Mouse (Mus musculus): ENCODE data around the gene Cr1l.

Cr1l gene

DNA sequence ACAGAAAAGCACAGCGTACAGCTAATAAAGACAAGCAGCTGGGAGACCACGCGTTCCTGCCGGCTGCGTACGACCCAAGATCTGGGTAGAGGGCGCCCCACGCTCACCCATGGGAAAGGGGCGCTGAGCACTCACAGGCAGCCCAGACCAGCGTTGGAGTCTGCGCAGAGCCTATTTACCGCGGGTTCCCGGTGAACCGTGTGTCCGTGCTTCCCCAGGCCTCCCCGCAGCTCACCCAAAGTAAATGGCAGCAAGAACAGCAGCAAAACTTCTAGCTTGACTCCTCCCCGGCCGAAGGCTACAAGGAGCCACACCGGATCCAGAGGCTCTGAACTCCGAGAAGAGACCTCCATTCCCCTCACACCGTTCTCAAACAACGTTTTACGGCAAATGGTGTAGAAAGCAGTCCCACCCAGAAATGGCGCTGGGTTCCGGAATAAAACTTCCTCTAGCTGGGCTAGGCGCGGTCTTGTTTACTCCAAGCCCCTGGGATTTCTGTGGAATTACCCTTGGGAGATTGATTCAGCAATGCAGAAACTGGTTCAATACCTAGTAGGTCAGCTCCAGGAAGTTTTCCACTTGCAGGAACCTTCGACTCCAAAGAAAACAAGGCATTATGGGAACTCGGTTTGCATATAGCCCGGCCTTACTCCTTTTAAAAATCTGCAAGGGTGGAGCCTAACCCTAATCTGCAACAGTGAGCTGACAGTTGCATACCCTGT lies at the start of gene Cr1l:
TSS of gene Cr1l (minus strand) at position 634 of the 722 bp plus-strand sequence.
- DNase-seq (ENCODE audit: low read depth): peak; percentile 78

DNA sequence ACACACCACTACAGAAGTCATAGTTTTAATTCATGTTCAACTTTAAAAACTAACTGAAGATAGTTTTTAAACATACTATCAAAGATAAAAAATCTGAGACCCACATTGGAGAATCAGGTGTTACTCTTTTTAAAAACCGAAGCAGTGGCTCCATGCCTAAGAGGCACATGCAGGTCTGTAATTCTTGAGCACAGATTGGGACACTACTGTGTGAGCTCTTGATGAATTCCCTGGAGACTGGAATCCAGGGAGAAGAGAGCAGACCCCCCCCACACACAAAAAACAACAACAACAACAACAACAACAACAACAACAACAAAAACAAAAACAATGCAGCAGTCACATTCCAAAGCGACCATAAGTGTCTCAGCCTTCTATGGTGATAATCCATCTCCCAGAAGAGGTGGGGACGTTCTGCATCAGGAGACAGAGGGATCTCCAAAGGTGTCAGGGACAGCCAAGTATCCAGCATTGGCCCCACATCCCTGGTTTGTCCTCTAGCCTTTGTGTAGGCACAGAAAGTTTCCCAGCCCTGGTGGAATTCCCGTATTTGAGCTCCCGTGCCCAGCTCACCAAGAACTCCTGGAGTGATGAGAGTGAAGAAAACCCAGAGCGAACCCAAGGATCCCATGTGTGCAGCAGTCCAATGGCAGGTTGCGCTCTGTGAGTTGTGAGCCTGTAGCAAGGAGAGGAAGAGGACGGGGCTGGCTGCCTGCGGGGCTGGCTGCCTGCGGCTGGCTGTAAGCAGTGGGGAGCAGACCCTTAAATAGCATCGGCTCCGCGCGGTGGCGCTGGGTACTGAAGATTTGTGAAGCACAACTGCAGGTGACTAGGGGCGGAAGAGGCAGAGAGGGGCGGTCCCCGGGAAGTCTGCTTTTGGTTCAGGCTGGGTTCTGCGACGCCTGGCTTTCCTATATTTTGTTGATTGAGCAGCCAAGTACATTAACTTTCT lies 44.9 kb upstream of the Cr1l start, which contains the start of gene Cr2:
TSS of gene Cr2 (minus strand) at position 737 of the 952 bp plus-strand sequence.
- no peak for DNase-seq (ENCODE audit: low read depth)

- peak; percentile 18 for DNase-seq (ENCODE audit: low read depth)
Measured at GRCm38 (mm10) chr1:195164996-195165755, 33.8 kb upstream of the Cr1l start.

GRCm38 (mm10) chr1:195132070-195132469 lies 684 bp upstream of the Cr1l start:
- no peak for DNase-seq (ENCODE audit: low read depth)

DNA sequence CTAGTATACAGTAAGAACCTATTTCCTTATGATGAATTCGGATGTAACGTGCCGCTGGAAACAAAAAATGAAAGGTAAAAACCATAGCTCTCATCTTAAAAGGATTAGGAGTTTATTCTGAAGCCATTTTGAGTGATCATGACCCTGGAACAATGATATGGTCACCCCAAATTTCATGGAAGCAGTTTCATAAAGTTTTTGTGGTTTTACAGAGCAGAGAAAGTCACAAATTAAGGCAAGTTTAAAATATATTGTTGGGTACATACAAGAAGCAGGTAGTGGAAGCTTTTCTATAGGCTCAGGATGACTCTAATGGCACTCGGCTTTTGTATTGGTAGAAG lies 259 bp upstream of the Cr1l start:
- DNase-seq (ENCODE audit: low read depth): no peak

- DNase-seq (ENCODE audit: low read depth): no peak
Measured at GRCm38 (mm10) chr1:195130479-195130878, 907 bp downstream of the Cr1l start.

DNA sequence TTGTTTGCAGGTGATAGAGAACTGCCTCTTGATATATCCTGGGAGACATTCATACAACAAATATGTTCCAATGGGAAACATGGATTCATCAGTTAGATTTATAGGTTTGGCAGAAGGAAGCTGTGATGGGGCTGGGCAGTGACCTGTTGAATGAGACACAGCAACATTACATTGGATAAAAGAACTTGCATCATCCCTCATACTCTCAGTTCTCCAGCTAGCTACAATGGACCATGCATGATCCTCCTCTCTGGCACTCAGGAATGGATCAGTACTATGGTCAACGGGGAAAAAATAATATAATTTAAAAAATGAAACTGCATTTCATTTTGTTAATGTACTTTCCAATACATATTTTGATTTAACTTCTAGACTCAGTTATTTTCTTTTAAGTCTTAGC lies 1.5 kb downstream of the Cr1l start:
- DNase-seq (ENCODE audit: low read depth): no peak

GRCm38 (mm10) chr1:195114414-195114813 lies 17.0 kb downstream of the Cr1l start:
- no peak for DNase-seq (ENCODE audit: low read depth)

DNA sequence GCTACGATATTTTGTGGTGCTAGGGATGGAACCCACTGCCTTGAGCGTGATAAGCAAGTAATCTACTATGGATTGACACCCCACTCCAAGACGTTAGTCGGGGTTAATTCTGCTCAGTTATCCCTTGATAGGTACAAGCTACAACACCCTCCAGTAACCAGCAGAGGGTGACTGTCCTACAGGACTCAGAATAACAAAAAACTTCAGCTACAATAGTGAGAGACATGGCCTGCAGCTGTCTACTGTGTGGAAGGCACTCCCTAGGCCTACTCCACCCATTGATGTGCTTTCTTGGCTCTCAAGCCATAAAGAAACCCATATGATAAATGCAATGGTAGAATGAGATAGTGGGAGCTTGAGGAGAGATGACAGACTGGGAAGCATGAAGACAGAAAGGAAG lies 17.8 kb downstream of the Cr1l start:
- no peak for DNase-seq (ENCODE audit: low read depth)

- no peak for DNase-seq (ENCODE audit: low read depth)
Measured at GRCm38 (mm10) chr1:195100693-195101092, 30.7 kb downstream of the Cr1l start.

DNA sequence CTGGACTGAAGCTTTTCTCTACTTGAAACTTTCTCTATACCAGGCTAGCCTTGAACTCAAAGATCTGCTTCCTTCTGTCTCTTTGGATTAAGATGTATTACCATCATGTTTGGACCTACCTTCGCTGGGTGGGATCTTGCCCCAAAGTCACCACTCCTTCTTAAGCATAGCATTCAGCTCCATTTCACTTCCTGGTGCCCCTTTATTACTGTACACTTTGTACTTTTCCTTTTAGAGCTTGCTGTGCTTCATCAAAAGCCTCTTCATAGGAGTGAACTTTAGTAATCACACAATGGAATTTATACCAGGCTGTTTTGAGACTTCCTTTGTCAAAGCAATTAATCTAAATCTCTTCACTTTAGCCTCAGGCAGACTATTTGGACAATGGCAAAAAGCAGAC lies 33.4 kb downstream of the Cr1l start:
- no peak for DNase-seq (ENCODE audit: low read depth)

- DNase-seq (ENCODE audit: low read depth): peak; percentile 17
Measured at GRCm38 (mm10) chr1:195092220-195092720, 39.1 kb downstream of the Cr1l start, which contains the start of gene Cd46. TSS of gene Cd46 (minus strand) at chr1:195092249.

GRCm38 (mm10) chr1:195091699-195092219 lies 39.6 kb downstream of the Cr1l start:
- DNase-seq (ENCODE audit: low read depth): no peak

DNA sequence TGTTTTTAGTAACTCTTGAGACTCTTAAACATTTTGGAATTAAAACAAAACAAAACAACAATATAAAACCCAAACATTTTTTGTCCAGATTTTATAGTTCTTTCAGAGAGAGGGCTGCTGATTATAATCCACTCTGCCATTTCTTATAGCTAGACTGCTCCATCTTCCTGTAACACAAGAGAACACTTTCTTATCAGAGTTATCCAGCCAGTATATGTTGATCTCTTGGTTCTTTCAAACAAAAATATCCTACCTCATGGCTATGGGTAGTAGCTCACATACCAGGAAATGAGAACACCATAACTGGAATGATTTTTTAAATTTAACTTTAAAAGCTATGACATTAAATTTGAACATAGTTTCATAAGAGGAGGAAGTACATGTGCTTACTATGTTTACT lies 49.2 kb downstream of the Cr1l start:
- DNase-seq (ENCODE audit: low read depth): no peak

Measured in fibroblast of lung, adult 2 months (primary cell).